Mouse (Mus musculus) forebrain, embryonic 14.5 days (tissue): Measurements from ENCODE around the gene Nt5c2. TPM values are rescaled to one million over a fixed set of nuclear protein-coding genes. Genes with fewer than 3 reads are reported as not detected.

Experiments used
- ATAC-seq: fragments of 200-750 bp; cut with Nextera tagmentation; 2 replicates; pipeline ENCODE4 v1.8.0; 2017; ENCODE audit warnings: mild to moderate bottlenecking, moderate library complexity
- DNase-seq: peaks from one replicate; pipeline ENCODE4 v3.0.0-alpha.2; 2015; ENCODE audit warnings: low spot score
- H3K27ac ChIP-seq: fragments of 300-500 bp; sonication (generic); 2 replicates; pipeline ENCODE4 v1.5.1; 2014; ENCODE audit warnings: low read depth, mild to moderate bottlenecking, control low read depth, low read length, moderate library complexity
- H3K27me3 ChIP-seq: fragments of 300-500 bp; sonication (generic); replicated peaks from 2 replicates; pipeline ENCODE4 v1.6.1; 2014; ENCODE audit warnings: low read length, control low read depth, mixed read lengths; ENCODE audit not compliant: control insufficient read depth, insufficient read depth
- H3K36me3 ChIP-seq: fragments of 300-500 bp; sonication (generic); 2 replicates; pipeline ENCODE4 v1.6.1; 2014; ENCODE audit warnings: low read length, control low read depth; ENCODE audit not compliant: control insufficient read depth, insufficient read depth
- H3K4me1 ChIP-seq: fragments of 300-500 bp; sonication (generic); 2 replicates; pipeline ENCODE4 v1.6.1; 2014; ENCODE audit warnings: antibody characterized with exemption, low read length, control low read depth; ENCODE audit not compliant: control insufficient read depth, insufficient read depth
- H3K4me2 ChIP-seq: fragments of 300-500 bp; sonication (generic); 2 replicates; pipeline ENCODE4 v1.6.1; 2014; ENCODE audit warnings: mild to moderate bottlenecking, control low read depth, low read length
- H3K4me3 ChIP-seq: fragments of 300-500 bp; sonication (generic); 2 replicates; pipeline ENCODE4 v1.5.1; 2014; ENCODE audit warnings: low read depth, low read length, control low read depth
- H3K9ac ChIP-seq: fragments of 300-500 bp; sonication (generic); 2 replicates; pipeline ENCODE4 v1.6.1; 2014; ENCODE audit warnings: mild to moderate bottlenecking, low read length, control low read depth, moderate library complexity
- H3K9me3 ChIP-seq: fragments of 300-500 bp; sonication (generic); replicated peaks from 2 replicates; pipeline ENCODE4 v1.6.1; 2016; ENCODE audit warnings: low read length, control low read depth, mixed read lengths; ENCODE audit not compliant: control insufficient read depth
- WGBS: fragments of 180-500 bp; shearing (Covaris S2); extraction: QIAGEN DNeasy Blood & Tissue Kit; methylation state at CpG from one replicate; pipeline ENCODE4 v1.1.7; 2014; 5-methylcytosine and 5-hydroxymethylcytosine counted together
- polyA plus RNA-seq: library from polyadenylated mRNA; unstranded; fragments of >200 nt; fragmentation: Nextera tagmentation; extraction: Ambion mirVana; gene quantifications from 2 replicates; pipeline ENCODE4 v1.2.1, GENCODE M21; 2014

Nt5c2 gene
- polyA plus RNA-seq, 1 experiment from 2014 or later: 84.2 TPM

GRCm38 (mm10) chr19:46905971-46906370 is 109.0 kb downstream of the Nt5c2 start:
- H3K9ac ChIP-seq: no peak overlapping the region
- 93% methylated on average over 4 of the region's 4 CpGs for WGBS
- no peaks in the 10 kb centered on the region for H3K4me1 ChIP-seq
- no peak overlapping the region for H3K4me3 ChIP-seq
- H3K9me3 ChIP-seq: no peaks in the 10 kb centered on the region
- ATAC-seq: no peak
- H3K27ac ChIP-seq: no peak overlapping the region
- no peak overlapping the region for H3K4me2 ChIP-seq
- H3K27me3 ChIP-seq: no peaks in the 10 kb centered on the region
- no peaks in the 10 kb centered on the region for H3K36me3 ChIP-seq
- DNase-seq: no peak

DNA sequence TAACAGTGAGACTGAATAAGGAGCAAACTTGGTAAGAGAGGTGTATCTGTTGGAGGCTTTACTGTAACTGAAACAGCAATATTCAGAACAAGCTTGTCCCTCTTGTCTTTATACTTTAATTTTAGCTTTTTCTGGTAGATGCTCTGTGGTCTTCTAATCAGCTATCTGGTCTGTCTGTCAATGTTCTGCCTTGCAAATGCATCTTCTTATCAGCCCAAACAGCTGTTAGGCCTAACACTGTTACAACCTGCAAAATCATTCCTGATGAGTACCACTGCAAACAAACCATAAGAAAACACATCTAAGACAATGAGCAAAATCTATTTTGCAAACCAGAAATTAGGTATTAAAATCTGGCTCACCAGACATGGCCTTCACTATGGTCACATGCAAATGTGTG is 109.6 kb downstream of the Nt5c2 start:
- Histone ChIP-seq H3K9me3 (no peaks in the 10 kb centered on the region), H3K4me3 (no peak overlapping the region), H3K9ac (no peak overlapping the region), H3K36me3 (no peaks in the 10 kb centered on the region), H3K4me1 (no peaks in the 10 kb centered on the region), H3K27ac (no peak overlapping the region), H3K27me3 (no peaks in the 10 kb centered on the region), H3K4me2 (no peak overlapping the region)
- DNase-seq: no peak
- ATAC-seq: no peak

DNA sequence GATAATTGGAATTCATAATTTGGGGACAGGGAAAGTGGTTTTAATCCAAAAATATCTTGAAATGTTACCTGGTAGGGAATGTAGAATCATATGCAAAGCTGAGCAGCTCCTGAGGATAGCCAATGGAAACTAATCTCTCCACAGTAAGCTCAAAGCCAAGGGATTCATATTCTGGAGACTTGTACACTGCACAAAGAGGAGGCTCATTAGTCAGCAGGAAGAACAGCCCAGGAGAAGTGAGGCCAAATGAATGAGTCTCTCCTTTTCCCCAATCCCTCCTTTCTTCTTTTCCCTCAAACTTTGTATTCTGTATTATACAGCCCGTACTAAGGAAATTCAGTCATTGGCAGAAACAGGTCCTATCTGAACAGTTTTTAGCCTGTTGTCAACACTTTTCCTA is 110.0 kb downstream of the Nt5c2 start:
- H3K9ac ChIP-seq: no peak overlapping the region
- H3K36me3 ChIP-seq: no peaks in the 10 kb centered on the region
- no peak overlapping the region for H3K27ac ChIP-seq
- H3K4me2 ChIP-seq: no peak overlapping the region
- WGBS: 75% methylated on average over 1 of the region's 1 CpGs
- no peaks in the 10 kb centered on the region for H3K4me1 ChIP-seq
- no peak overlapping the region for H3K4me3 ChIP-seq
- no peak for ATAC-seq
- H3K9me3 ChIP-seq: no peaks in the 10 kb centered on the region
- DNase-seq: no peak
- no peaks in the 10 kb centered on the region for H3K27me3 ChIP-seq

DNA sequence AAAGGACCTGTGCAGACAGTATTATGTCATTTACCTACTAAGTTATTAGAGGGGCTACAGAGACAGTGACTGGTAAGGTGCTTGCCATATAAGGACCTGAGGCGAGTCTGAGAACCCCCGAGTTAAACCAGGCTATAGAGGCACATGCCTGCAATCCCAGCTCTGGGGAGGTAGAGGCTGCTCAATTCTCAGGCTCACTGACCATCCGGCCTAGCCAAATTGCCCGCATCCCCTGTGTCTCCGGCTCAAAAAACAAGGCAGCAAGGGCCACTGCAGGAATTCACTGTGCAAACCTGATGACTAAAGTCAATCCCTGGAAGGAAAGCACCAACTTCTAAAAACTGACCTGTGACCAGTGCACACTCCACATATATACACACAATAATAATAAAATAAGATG is 111.6 kb downstream of the Nt5c2 start:
- H3K27ac ChIP-seq: no peak overlapping the region
- H3K9me3 ChIP-seq: no peaks in the 10 kb centered on the region
- WGBS: 93% methylated on average over 5 of the region's 5 CpGs
- H3K9ac ChIP-seq: no peak overlapping the region
- H3K4me2 ChIP-seq: no peak overlapping the region
- DNase-seq (no peak), ATAC-seq (no peak)
- H3K27me3 ChIP-seq: no peaks in the 10 kb centered on the region
- H3K4me1 ChIP-seq: no peaks in the 10 kb centered on the region
- H3K4me3 ChIP-seq: no peak overlapping the region
- H3K36me3 ChIP-seq: peaks cover 7% of the 10 kb centered on the region

DNA sequence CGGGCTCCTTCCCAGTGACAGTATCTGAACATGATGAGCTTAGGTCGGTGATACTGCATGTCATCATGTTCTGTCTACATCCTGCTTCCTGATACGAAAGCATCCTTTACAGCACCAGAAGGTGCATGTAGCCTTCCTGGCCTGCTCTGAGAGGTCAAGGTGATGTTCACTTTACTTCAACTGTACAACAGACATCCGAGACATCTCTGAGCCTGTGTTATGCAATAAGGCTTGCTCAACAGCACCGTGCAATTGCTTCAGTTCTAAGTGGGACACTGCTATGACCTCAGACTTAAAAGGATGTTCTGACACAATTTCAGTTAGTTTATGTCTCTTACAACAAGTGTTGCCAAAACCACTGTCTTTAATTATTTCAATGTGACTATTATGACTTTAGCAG is 113.6 kb downstream of the Nt5c2 start:
- ATAC-seq (no peak), DNase-seq (no peak)
- no peak overlapping the region for H3K9ac ChIP-seq
- WGBS: 88% methylated on average over 5 of the region's 5 CpGs
- H3K4me2 ChIP-seq: no peak overlapping the region
- no peaks in the 10 kb centered on the region for H3K27me3 ChIP-seq
- no peak overlapping the region for H3K4me3 ChIP-seq
- peaks cover 22% of the 10 kb centered on the region for H3K36me3 ChIP-seq
- H3K4me1 ChIP-seq: no peaks in the 10 kb centered on the region
- no peaks in the 10 kb centered on the region for H3K9me3 ChIP-seq
- H3K27ac ChIP-seq: no peak overlapping the region

GRCm38 (mm10) chr19:46900786-46901185 is 114.2 kb downstream of the Nt5c2 start:
- ATAC-seq (no peak), DNase-seq (no peak)
- no peaks in the 10 kb centered on the region for H3K9me3 ChIP-seq
- H3K4me1 ChIP-seq: no peaks in the 10 kb centered on the region
- H3K4me2 ChIP-seq: no peak overlapping the region
- peaks cover 26% of the 10 kb centered on the region for H3K36me3 ChIP-seq
- H3K4me3 ChIP-seq: no peak overlapping the region
- no peak overlapping the region for H3K27ac ChIP-seq
- 97% methylated on average over 6 of the region's 6 CpGs for WGBS
- H3K9ac ChIP-seq: no peak overlapping the region
- no peaks in the 10 kb centered on the region for H3K27me3 ChIP-seq

DNA sequence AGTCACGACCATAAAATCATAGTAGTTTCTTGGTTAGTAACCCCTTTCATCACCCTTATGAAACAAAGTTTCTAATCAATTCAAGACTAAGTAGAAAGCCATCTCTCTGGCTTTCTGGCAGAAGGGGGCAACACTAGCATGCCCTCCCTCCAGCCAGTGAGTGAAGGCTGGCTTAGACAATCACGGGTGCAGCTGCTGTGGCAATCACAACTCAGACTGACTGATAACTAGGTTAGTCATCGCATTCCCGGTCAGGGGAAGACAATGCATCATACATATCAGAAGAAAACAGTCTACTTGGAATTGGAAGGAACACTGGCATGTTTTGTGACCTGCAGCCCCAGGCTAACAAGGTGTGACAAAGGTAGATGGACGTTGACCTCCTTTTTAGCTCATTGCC is 115.1 kb downstream of the Nt5c2 start:
- H3K4me2 ChIP-seq: no peak overlapping the region
- H3K4me3 ChIP-seq: no peak overlapping the region
- no peaks in the 10 kb centered on the region for H3K9me3 ChIP-seq
- ATAC-seq (no peak), DNase-seq (no peak)
- no peak overlapping the region for H3K27ac ChIP-seq
- H3K4me1 ChIP-seq: no peaks in the 10 kb centered on the region
- no peaks in the 10 kb centered on the region for H3K27me3 ChIP-seq
- WGBS: 87% methylated on average over 5 of the region's 5 CpGs
- peaks cover 26% of the 10 kb centered on the region for H3K36me3 ChIP-seq
- no peak overlapping the region for H3K9ac ChIP-seq

GRCm38 (mm10) chr19:46899306-46899705 is 115.6 kb downstream of the Nt5c2 start:
- Histone ChIP-seq H3K4me3 (no peak overlapping the region), H3K4me1 (no peaks in the 10 kb centered on the region), H3K27ac (no peak overlapping the region), H3K9ac (no peak overlapping the region), H3K27me3 (no peaks in the 10 kb centered on the region), H3K36me3 (peaks cover 28% of the 10 kb centered on the region), H3K9me3 (no peaks in the 10 kb centered on the region), H3K4me2 (no peak overlapping the region)
- 63% methylated on average over 5 of the region's 5 CpGs for WGBS
- DNase-seq (no peak), ATAC-seq (no peak)

DNA sequence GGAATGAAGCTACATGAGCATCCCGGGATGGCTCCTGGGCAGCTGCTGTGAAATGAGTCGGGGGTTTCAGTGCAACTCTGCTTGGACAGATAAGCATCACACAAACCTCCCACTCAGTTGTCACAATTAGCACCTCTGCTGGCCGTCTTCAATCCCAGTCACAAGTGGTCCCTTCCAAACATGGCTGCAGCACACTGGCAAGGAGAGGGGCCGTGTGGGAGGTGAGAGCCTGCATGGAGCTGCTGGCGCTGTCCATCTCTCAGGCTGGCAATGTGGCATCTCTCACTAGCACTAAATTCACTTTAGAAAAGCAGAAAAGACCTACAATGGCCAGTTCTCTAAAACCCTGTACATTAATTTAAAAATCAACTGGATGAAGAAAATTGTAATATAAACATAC is 116.7 kb downstream of the Nt5c2 start:
- DNase-seq (no peak), ATAC-seq (no peak)
- Histone ChIP-seq H3K27me3 (no peaks in the 10 kb centered on the region), H3K4me2 (no peak overlapping the region), H3K9me3 (no peaks in the 10 kb centered on the region), H3K4me3 (no peak overlapping the region), H3K9ac (no peak overlapping the region), H3K27ac (no peak overlapping the region), H3K36me3 (peaks cover 30% of the 10 kb centered on the region), H3K4me1 (no peaks in the 10 kb centered on the region)
- 85% methylated on average over 5 of the region's 5 CpGs for WGBS

DNA sequence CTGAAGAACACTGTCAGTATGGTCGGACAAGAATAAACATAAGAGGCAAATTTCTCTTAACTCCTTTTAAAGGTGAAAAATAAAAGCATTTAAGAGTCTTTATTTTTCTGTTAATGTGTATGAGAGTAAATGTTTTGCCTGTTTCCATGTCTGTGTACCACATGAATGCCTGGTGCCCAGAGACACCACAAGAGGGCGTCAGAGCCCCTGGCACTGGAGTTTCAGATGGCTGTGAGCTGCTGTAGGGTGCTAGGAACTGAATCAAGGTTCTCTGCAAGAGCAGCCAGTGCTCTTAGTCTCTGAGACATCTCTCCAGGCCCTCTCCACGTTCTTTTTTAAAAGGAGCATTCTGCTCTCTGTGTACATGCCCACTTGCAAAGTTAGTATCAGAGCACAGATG is 117.8 kb downstream of the Nt5c2 start:
- ATAC-seq (no peak), DNase-seq (no peak)
- Histone ChIP-seq H3K27ac (no peak overlapping the region), H3K4me2 (no peak overlapping the region), H3K27me3 (no peaks in the 10 kb centered on the region), H3K4me3 (no peak overlapping the region), H3K36me3 (peaks cover 37% of the 10 kb centered on the region), H3K9ac (no peak overlapping the region), H3K4me1 (no peaks in the 10 kb centered on the region), H3K9me3 (no peaks in the 10 kb centered on the region)
- WGBS: 83% methylated on average over 3 of the region's 3 CpGs
